Mouse (Mus musculus) testis, adult 2 months (tissue): ENCODE measurements around the gene Lmod2. TPM values are rescaled to one million over a fixed set of nuclear protein-coding genes. Genes with fewer than 3 reads are reported as not detected.
A peak's percentile ranks its signal among the peaks of the same experiment; 100 is the strongest.

Source experiments
- H3K27ac ChIP-seq: fragments of 200-500 bp; 2 replicates; pipeline ENCODE4 v1.5.1; 2012; ENCODE audit warnings: low read depth, low read length; ENCODE audit not compliant: control insufficient read depth, insufficient read depth
- H3K27me3 ChIP-seq: fragments of 200-500 bp; 2 replicates; pipeline ENCODE4 v1.6.1; 2012; ENCODE audit warnings: mild to moderate bottlenecking, low read length, moderate library complexity; ENCODE audit not compliant: control insufficient read depth, insufficient read depth
- H3K36me3 ChIP-seq: fragments of 200-500 bp; 2 replicates; pipeline ENCODE4 v1.6.1; 2012; ENCODE audit warnings: mild to moderate bottlenecking, low read length; ENCODE audit not compliant: control insufficient read depth, insufficient read depth
- H3K4me1 ChIP-seq: fragments of 200-500 bp; 2 replicates; pipeline ENCODE4 v1.6.1; 2012; ENCODE audit warnings: low read length; ENCODE audit not compliant: control insufficient read depth, insufficient read depth
- H3K4me3 ChIP-seq: fragments of 200-500 bp; 2 replicates; pipeline ENCODE4 v1.5.1; 2012; ENCODE audit warnings: low read depth, mild to moderate bottlenecking, low read length, moderate library complexity, mixed read lengths; ENCODE audit not compliant: control insufficient read depth
- CTCF ChIP-seq: fragments of 200-500 bp; IDR thresholded peaks from 2 replicates; pipeline ENCODE4 v1.5.1; 2012; ENCODE audit warnings: low read depth, mild to moderate bottlenecking, inconsistent platforms, low read length, moderate library complexity; ENCODE audit not compliant: control insufficient read depth, insufficient read depth, insufficient replicate concordance
- POLR2A ChIP-seq: fragments of 200-500 bp; IDR thresholded peaks from 2 replicates; pipeline ENCODE4 v1.6.1; 2012; ENCODE audit warnings: low read depth, mild to moderate bottlenecking, inconsistent platforms, low read length, moderate library complexity; ENCODE audit not compliant: control insufficient read depth
- polyA plus RNA-seq: library from polyadenylated mRNA; depleted of rRNA; stranded (reverse); fragments of >200 nt; gene quantifications from 2 replicates; pipeline ENCODE4 v1.2.3, GENCODE M21; 2012

Gene Lmod2
- polyA plus RNA-seq, 1 experiment = not detected

- no peak overlapping the region for H3K4me3 ChIP-seq
- no peak for TF ChIP-seq CTCF
- no peak for TF ChIP-seq POLR2A
- H3K27me3 ChIP-seq = no peaks in the 10 kb centered on the region
- H3K36me3 ChIP-seq = peaks cover 1% of the 10 kb centered on the region; the same call in 1 of the 2 replicates
- no peaks in the 10 kb centered on the region for H3K4me1 ChIP-seq
- H3K27ac ChIP-seq = no peak overlapping the region
These were observed 19.2 kb downstream of the Lmod2 start for GRCm38 (mm10) chr6:24616746-24617145.

DNA sequence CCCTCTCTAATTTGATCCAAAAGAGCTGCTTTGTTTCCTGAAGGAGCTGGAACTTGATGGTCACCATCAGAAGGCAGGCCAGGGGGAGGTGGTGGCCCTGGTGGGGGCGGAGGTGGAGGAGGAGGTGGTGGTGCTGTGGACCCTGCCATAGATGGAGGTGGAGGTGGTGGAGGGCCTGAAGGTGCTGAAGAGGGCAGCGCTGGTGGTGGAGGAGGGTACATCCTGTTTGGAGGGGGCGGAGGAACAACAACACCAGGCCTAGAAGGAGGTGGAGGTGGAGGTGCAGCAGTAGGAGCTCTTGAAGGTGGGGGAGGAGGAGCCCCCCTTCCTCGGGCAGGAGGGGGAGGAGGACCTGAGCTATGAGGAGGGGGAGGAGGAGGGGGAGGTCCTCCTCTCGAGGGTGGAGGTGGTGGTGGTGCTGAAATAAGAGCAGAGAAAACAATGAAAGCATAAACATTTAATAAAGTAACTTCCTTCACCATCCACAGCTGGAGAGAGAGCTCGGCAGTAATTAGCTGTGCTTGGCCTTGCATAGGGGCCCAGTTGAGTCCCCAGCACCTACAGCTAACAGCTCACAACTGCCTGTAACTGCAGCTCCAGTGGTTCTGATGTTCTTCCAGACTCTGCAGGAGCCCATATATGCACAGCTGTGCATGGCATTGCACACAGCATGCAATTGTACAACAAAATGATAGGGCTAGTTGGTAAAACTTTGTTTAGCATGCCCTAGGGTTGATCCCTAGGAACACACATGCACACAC lies 21.9 kb downstream of the Lmod2 start:
- TF ChIP-seq CTCF = no peak
- TF ChIP-seq POLR2A = no peak
- no peak overlapping the region for H3K27ac ChIP-seq
- peaks cover 1% of the 10 kb centered on the region; the same call in 1 of the 2 replicates for H3K36me3 ChIP-seq
- no peaks in the 10 kb centered on the region for H3K27me3 ChIP-seq
- no peak overlapping the region for H3K4me3 ChIP-seq
- H3K4me1 ChIP-seq = no peaks in the 10 kb centered on the region

GRCm38 (mm10) chr6:24620936-24621335 lies 23.4 kb downstream of the Lmod2 start:
- no peaks in the 10 kb centered on the region for H3K27me3 ChIP-seq
- H3K4me3 ChIP-seq = no peak overlapping the region
- H3K27ac ChIP-seq = no peak overlapping the region
- H3K36me3 ChIP-seq = peaks cover 1% of the 10 kb centered on the region; the same call in 1 of the 2 replicates
- H3K4me1 ChIP-seq = no peaks in the 10 kb centered on the region
- TF ChIP-seq POLR2A (no peak), CTCF (no peak)

GRCm38 (mm10) chr6:24622098-24622497 lies 24.5 kb downstream of the Lmod2 start:
- Histone ChIP-seq H3K27me3 (no peaks in the 10 kb centered on the region), H3K27ac (no peak overlapping the region), H3K36me3 (peaks cover 1% of the 10 kb centered on the region; the same call in 1 of the 2 replicates), H3K4me3 (no peak overlapping the region), H3K4me1 (no peaks in the 10 kb centered on the region)
- TF ChIP-seq POLR2A = no peak
- no peak for TF ChIP-seq CTCF

- Histone ChIP-seq H3K4me3 (no peak overlapping the region), H3K27me3 (no peaks in the 10 kb centered on the region), H3K36me3 (no peaks in the 10 kb centered on the region; the same call in 1 of the 2 replicates), H3K4me1 (no peaks in the 10 kb centered on the region), H3K27ac (no peak overlapping the region)
- TF ChIP-seq CTCF (peak; percentile 24; the same call in 1 of the 2 replicates), POLR2A (no peak)
These were observed 30.0 kb downstream of the Lmod2 start for GRCm38 (mm10) chr6:24627586-24628030.

DNA sequence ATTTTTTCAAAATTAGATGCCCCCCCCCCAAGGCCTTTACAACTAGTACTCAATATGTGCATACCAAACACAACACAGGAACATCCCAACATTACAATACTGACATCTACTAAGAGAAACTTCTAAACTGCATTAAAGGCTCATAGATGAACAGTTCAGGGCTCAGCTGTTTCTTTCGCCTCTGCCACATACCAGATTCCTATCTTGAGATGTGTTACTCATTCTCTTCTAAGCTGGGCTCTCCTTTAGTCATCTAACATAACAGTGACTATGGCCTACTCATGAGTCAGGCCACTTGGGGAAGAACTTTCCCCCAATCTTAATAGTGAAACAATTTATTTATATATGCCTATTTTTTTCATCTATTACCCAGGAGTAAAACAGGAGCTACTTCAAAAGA lies 30.9 kb downstream of the Lmod2 start:
- TF ChIP-seq CTCF = no peak
- no peak for TF ChIP-seq POLR2A
- Histone ChIP-seq H3K27me3 (no peaks in the 10 kb centered on the region), H3K27ac (no peak overlapping the region), H3K36me3 (no peaks in the 10 kb centered on the region; the same call in 1 of the 2 replicates), H3K4me3 (no peak overlapping the region), H3K4me1 (no peaks in the 10 kb centered on the region)

DNA sequence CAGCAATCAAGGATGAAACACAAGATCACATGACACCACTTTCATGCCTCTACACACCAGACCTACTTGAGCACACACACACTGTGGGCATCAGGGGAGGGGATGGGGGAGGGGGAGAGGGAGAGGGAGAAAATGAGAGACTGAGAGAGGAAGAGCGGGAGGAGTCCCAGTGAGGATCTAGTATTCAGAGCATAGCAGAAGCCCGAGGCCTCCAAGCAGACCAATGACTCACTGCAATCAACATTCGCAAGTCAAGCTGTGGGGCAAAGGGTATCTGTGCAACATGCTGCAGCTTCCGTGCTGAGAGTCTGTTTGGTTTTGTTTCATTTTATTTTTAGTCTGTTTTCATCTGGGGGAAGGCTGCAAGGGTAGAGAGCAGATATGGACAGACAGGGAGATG lies 34.5 kb downstream of the Lmod2 start:
- TF ChIP-seq CTCF = no peak
- no peak for TF ChIP-seq POLR2A
- Histone ChIP-seq H3K4me1 (no peaks in the 10 kb centered on the region), H3K27me3 (no peaks in the 10 kb centered on the region), H3K27ac (no peak overlapping the region), H3K4me3 (no peak overlapping the region), H3K36me3 (no peaks in the 10 kb centered on the region; the same call in 1 of the 2 replicates)

GRCm38 (mm10) chr6:24634065-24634464 lies 36.5 kb downstream of the Lmod2 start:
- Histone ChIP-seq H3K27ac (0 out of 2 replicates have a peak overlapping the region, but pooled peaks have one; percentile 13), H3K36me3 (no peaks in the 10 kb centered on the region; the same call in 1 of the 2 replicates), H3K4me1 (no peaks in the 10 kb centered on the region), H3K27me3 (no peaks in the 10 kb centered on the region), H3K4me3 (no peak overlapping the region)
- TF ChIP-seq POLR2A (no peak), CTCF (no peak)
